Mouse (Mus musculus) c-Kit-positive CD71-positive TER-119-negative erythroid progenitor cells, embryonic 14.5 days (primary cell): ENCODE measurements around the gene Dab2ip.

ENCODE experiments used
- DNase-seq: peaks from one replicate; pipeline ENCODE4 v3.0.0-alpha.2; 2013; ENCODE audit warnings: low read depth

The Dab2ip gene

GRCm38 (mm10) chr2:35622261-35623103 lies 64.4 kb downstream of the Dab2ip start:
- no peak for DNase-seq

GRCm38 (mm10) chr2:35623104-35623377 lies 65.0 kb downstream of the Dab2ip start:
- no peak for DNase-seq

GRCm38 (mm10) chr2:35623431-35624148 lies 65.5 kb downstream of the Dab2ip start:
- DNase-seq: no peak

- DNase-seq: no peak
Measured at GRCm38 (mm10) chr2:35624380-35625006, 66.4 kb downstream of the Dab2ip start.

GRCm38 (mm10) chr2:35625007-35625380 lies 66.9 kb downstream of the Dab2ip start:
- no peak for DNase-seq

GRCm38 (mm10) chr2:35625526-35625925 lies 67.5 kb downstream of the Dab2ip start:
- no peak for DNase-seq

GRCm38 (mm10) chr2:35626181-35626727 lies 68.2 kb downstream of the Dab2ip start:
- DNase-seq: no peak

- DNase-seq: no peak
Measured at GRCm38 (mm10) chr2:35627298-35627898, 69.3 kb downstream of the Dab2ip start.

- no peak for DNase-seq
Measured at GRCm38 (mm10) chr2:35628052-35628451, 70.0 kb downstream of the Dab2ip start.

GRCm38 (mm10) chr2:35628656-35629055 lies 70.6 kb downstream of the Dab2ip start:
- DNase-seq: no peak

- no peak for DNase-seq
Measured at GRCm38 (mm10) chr2:35629126-35629525, 71.1 kb downstream of the Dab2ip start.

- DNase-seq: no peak
Measured at GRCm38 (mm10) chr2:35633392-35633791, 75.3 kb downstream of the Dab2ip start.

GRCm38 (mm10) chr2:35634963-35635362 lies 76.9 kb downstream of the Dab2ip start:
- no peak for DNase-seq

- DNase-seq: no peak
Measured at GRCm38 (mm10) chr2:35635541-35635940, 77.5 kb downstream of the Dab2ip start.

- no peak for DNase-seq
Measured at GRCm38 (mm10) chr2:35637880-35638535, 79.9 kb downstream of the Dab2ip start.

- no peak for DNase-seq
Measured at GRCm38 (mm10) chr2:35639799-35640198, 81.7 kb downstream of the Dab2ip start.

- DNase-seq: no peak
Measured at GRCm38 (mm10) chr2:35640576-35640975, 82.5 kb downstream of the Dab2ip start.

GRCm38 (mm10) chr2:35642224-35642623 lies 84.2 kb downstream of the Dab2ip start:
- no peak for DNase-seq

- no peak for DNase-seq
Measured at GRCm38 (mm10) chr2:35646553-35646952, 88.5 kb downstream of the Dab2ip start.

GRCm38 (mm10) chr2:35649708-35650107 lies 91.6 kb downstream of the Dab2ip start:
- peak; percentile 13 for DNase-seq

- DNase-seq: no peak
Measured at GRCm38 (mm10) chr2:35651297-35651731, 93.2 kb downstream of the Dab2ip start.

GRCm38 (mm10) chr2:35652984-35653383 lies 94.9 kb downstream of the Dab2ip start:
- DNase-seq: no peak
